Mouse (Mus musculus) spleen, adult 2 months (tissue): ENCODE measurements at regions not wholly inside any gene's neighbourhood (a gene's known extent, or its start where the extent isn't known, plus 50 kb on each side); places are given as distances from the start of the nearest gene placed in this dataset.

Source experiments
- DNase-seq, 2 experiments: peaks; one replicate each; pipeline versions ENCODE4 v3.0.0 to v3.0.0-alpha.2; 2012 to 2021; ENCODE audit warnings: low spot score in 2 of 2, low read depth in 1 of 2
- H3K27ac ChIP-seq: fragments of 200-500 bp; 2 replicates; pipeline ENCODE4 v1.5.1; 2012; ENCODE audit warnings: low read length, inconsistent platforms; ENCODE audit not compliant: insufficient read depth
- H3K27me3 ChIP-seq: fragments of 200-500 bp; 2 replicates; pipeline ENCODE4 v1.6.1; 2012; ENCODE audit warnings: mild to moderate bottlenecking, moderate library complexity, low read length, inconsistent platforms; ENCODE audit not compliant: control insufficient read depth, insufficient read depth
- H3K36me3 ChIP-seq: fragments of 200-500 bp; 2 replicates; pipeline ENCODE4 v1.6.1; 2012; ENCODE audit warnings: mild to moderate bottlenecking, low read length, inconsistent platforms; ENCODE audit not compliant: control insufficient read depth, insufficient read depth
- H3K4me1 ChIP-seq: fragments of 200-500 bp; 2 replicates; pipeline ENCODE4 v1.6.1; 2011; ENCODE audit warnings: inconsistent platforms; ENCODE audit not compliant: control insufficient read depth, insufficient read depth, insufficient read length
- H3K4me3 ChIP-seq: fragments of 200-500 bp; 2 replicates; pipeline ENCODE4 v1.5.1; 2011; ENCODE audit warnings: mild to moderate bottlenecking, inconsistent platforms; ENCODE audit not compliant: insufficient read depth, insufficient read length; ENCODE audit errors: extremely low read depth
- CTCF ChIP-seq: fragments of 200-500 bp; IDR thresholded peaks from 2 replicates; pipeline ENCODE4 v1.5.1; 2011; ENCODE audit warnings: mild to moderate bottlenecking, inconsistent platforms; ENCODE audit not compliant: insufficient read depth, insufficient read length, insufficient replicate concordance; ENCODE audit errors: extremely low read depth
- POLR2A ChIP-seq: fragments of 200-500 bp; IDR thresholded peaks from 2 replicates; pipeline ENCODE4 v1.6.1; 2011; ENCODE audit warnings: low read depth, low read length, inconsistent platforms
- WGBS: fragments of 180-500 bp; shearing (Covaris S2); methylation state at CpG from one replicate; pipeline ENCODE4 v1.1.7; 2018; 5-methylcytosine and 5-hydroxymethylcytosine counted together

- H3K27ac ChIP-seq: no peak overlapping the region
- no peaks in the 10 kb centered on the region for H3K27me3 ChIP-seq
- no peaks in the 10 kb centered on the region for H3K4me1 ChIP-seq
- H3K36me3 ChIP-seq: no peaks in the 10 kb centered on the region
- TF ChIP-seq POLR2A (no peak), CTCF (no peak)
- no peak overlapping the region for H3K4me3 ChIP-seq
- DNase-seq: no peak
- 87% methylated on average over 2 of the region's 2 CpGs for WGBS
Observed at GRCm38 (mm10) chr13:85570886-85571527, 282.1 kb upstream of the Rasa1 start.

DNA sequence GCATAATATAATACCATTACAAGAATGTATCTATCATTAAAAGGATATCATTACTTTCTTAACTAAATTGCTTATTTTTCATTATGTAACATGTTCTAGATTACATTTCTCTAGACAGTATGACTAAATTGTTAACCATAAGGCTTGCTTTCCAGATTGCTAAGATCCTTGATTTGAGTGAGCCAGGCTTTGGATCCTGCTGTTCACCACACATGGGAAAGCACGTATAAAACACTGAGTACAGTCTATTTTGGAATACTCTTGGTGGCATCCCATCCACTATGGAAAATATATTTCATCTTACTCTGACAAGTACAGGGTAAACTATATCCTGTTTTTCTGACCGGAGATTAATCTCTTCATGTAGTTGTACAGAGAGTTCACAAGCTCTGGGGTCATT is 268.9 kb upstream of the Rasa1 start:
- DNase-seq: no peak
- TF ChIP-seq CTCF (no peak), POLR2A (no peak)
- Histone ChIP-seq H3K27me3 (no peaks in the 10 kb centered on the region), H3K36me3 (no peaks in the 10 kb centered on the region), H3K4me1 (no peaks in the 10 kb centered on the region), H3K27ac (no peak overlapping the region), H3K4me3 (no peak overlapping the region)
- 85% methylated on average over 2 of the region's 2 CpGs for WGBS

GRCm38 (mm10) chr13:85556101-85556853 is 267.3 kb upstream of the Rasa1 start:
- TF ChIP-seq CTCF: no peak
- TF ChIP-seq POLR2A: no peak
- H3K27me3 ChIP-seq: no peaks in the 10 kb centered on the region
- no peak overlapping the region for H3K27ac ChIP-seq
- H3K36me3 ChIP-seq: no peaks in the 10 kb centered on the region
- 17% methylated on average over 5 of the region's 5 CpGs for WGBS
- H3K4me1 ChIP-seq: no peaks in the 10 kb centered on the region
- H3K4me3 ChIP-seq: no peak overlapping the region
- peak; percentile 35 to 49 for DNase-seq

DNA sequence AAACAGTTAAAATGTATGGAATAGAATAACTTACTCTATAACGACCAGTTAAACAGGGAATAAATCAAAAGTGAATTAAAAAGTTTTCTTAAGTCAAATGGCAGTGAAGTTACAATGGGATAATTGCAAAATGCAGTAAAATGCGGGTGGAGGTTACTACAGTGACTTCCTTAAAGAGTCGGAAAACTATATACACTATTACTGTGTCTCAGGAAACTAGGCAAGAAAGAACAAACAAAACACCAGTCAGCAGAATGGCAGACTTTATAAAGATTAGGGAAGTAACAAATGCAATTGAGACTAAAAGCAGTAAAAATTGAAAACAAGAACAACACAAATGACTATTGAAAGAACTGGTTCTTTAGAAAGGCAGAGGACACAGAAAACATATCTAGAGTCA is 264.1 kb upstream of the Rasa1 start:
- TF ChIP-seq CTCF: no peak
- Histone ChIP-seq H3K4me3 (no peak overlapping the region), H3K4me1 (no peaks in the 10 kb centered on the region), H3K27ac (no peak overlapping the region), H3K36me3 (no peaks in the 10 kb centered on the region), H3K27me3 (no peaks in the 10 kb centered on the region)
- WGBS: 58% methylated on average over 3 of the region's 3 CpGs
- no peak for DNase-seq

DNA sequence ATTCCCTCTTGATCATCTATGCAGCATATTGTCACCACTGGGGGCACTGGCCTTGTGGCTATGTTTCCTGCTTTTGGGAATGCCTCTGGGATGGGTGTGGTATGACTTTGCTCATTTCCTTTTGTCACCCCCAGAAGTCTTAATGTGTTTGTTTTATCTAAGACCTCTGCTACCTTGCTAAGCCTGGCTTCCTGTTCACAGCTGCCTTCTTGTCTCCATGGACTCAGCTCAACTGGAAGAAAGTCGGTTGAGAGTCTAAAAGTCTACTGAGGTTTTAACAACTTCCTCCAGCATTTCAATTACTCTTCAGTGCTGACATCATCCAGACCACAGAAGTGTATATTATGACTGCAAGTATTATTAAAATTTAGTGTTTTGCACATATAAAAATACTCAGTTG is 220.7 kb upstream of the Rasa1 start:
- Histone ChIP-seq H3K4me1 (peaks cover 10% of the 10 kb centered on the region; the same call in 1 of the 2 replicates), H3K27ac (0 out of 2 replicates have a peak overlapping the region, but pooled peaks have one; percentile 20), H3K27me3 (no peaks in the 10 kb centered on the region), H3K4me3 (no peak overlapping the region), H3K36me3 (no peaks in the 10 kb centered on the region)
- 3% methylated on average over 1 of the region's 1 CpGs for WGBS
- DNase-seq: peak in 1 of 2 experiments; percentile 47
- TF ChIP-seq POLR2A (no peak), CTCF (no peak)

DNA sequence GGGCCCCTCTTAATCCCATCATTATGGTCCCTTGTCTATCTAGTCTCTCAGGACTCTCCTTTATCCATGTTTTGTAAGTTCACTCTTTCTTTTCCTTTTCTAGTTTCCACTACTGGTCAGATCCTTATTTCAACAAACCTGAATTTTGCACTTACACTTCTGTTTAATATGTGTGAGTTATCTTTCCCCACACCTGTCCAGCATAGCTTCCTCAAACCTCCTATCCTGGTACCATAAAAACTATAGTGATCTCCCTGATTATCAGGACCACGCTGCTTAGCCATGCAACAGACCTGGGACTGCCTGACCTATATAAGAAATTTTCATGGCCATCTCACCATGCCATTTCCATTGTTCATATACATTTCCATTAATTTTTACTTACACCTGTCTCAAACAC is 219.6 kb upstream of the Rasa1 start:
- Histone ChIP-seq H3K27ac (peak overlapping the region; percentile 89; the same call in 1 of the 2 replicates), H3K27me3 (no peaks in the 10 kb centered on the region), H3K36me3 (no peaks in the 10 kb centered on the region), H3K4me3 (no peak overlapping the region), H3K4me1 (peaks cover 14% of the 10 kb centered on the region; the same call in 1 of the 2 replicates)
- TF ChIP-seq POLR2A (no peak), CTCF (no peak)
- WGBS: 65% methylated on average over 1 of the region's 1 CpGs
- no peak for DNase-seq
